Mouse (Mus musculus) neural tube, embryonic 11.5 days (tissue): Measurements from ENCODE around the gene Prdm5. TPM values are rescaled to one million over a fixed set of nuclear protein-coding genes. Genes with fewer than 3 reads are reported as not detected.

Source experiments
- ATAC-seq: fragments of 200-750 bp; cut with Nextera tagmentation; 2 replicates; pipeline ENCODE4 v1.8.0; 2017; ENCODE audit warnings: moderate number of reproducible peaks, mild to moderate bottlenecking, moderate TSS enrichment, moderate library complexity; ENCODE audit not compliant: insufficient read depth, low FRiP score, low TSS enrichment
- DNase-seq: peaks from one replicate; pipeline ENCODE4 v3.0.0-alpha.2; 2015; ENCODE audit warnings: low spot score
- H3K27ac ChIP-seq: fragments of 300-500 bp; sonication (generic); 2 replicates; pipeline ENCODE4 v1.5.1; 2014; ENCODE audit warnings: low read depth, mild to moderate bottlenecking, low read length
- H3K27me3 ChIP-seq: fragments of 300-500 bp; sonication (generic); 2 replicates; pipeline ENCODE4 v1.6.1; 2014; ENCODE audit warnings: mild to moderate bottlenecking, low read length, mixed read lengths; ENCODE audit not compliant: control insufficient read depth, insufficient read depth
- H3K36me3 ChIP-seq: fragments of 300-500 bp; sonication (generic); 2 replicates; pipeline ENCODE4 v1.6.1; 2014; ENCODE audit warnings: mild to moderate bottlenecking, low read length, moderate library complexity, mixed read lengths; ENCODE audit not compliant: control insufficient read depth, insufficient read depth
- H3K4me1 ChIP-seq: fragments of 300-500 bp; sonication (generic); 2 replicates; pipeline ENCODE4 v1.6.1; 2014; ENCODE audit warnings: low read length, mixed read lengths; ENCODE audit not compliant: control insufficient read depth, insufficient read depth
- H3K4me2 ChIP-seq: fragments of 300-500 bp; sonication (generic); 2 replicates; pipeline ENCODE4 v1.6.1; 2014; ENCODE audit warnings: low read depth, mild to moderate bottlenecking, moderate library complexity
- H3K4me3 ChIP-seq: fragments of 300-500 bp; sonication (generic); 2 replicates; pipeline ENCODE4 v1.5.1; 2014; ENCODE audit warnings: low read depth, low read length
- H3K9ac ChIP-seq: fragments of 300-500 bp; sonication (generic); 2 replicates; pipeline ENCODE4 v1.6.1; 2014; ENCODE audit warnings: mild to moderate bottlenecking, low read length
- H3K9me3 ChIP-seq: fragments of 300-500 bp; sonication (generic); 2 replicates; pipeline ENCODE4 v1.6.1; 2016; ENCODE audit warnings: low read length; ENCODE audit not compliant: control insufficient read depth
- WGBS: fragments of 180-500 bp; shearing (Covaris S2); extraction: QIAGEN DNeasy Blood & Tissue Kit; methylation state at CpG from one replicate; pipeline ENCODE4 v1.1.7; 2014; 5-methylcytosine and 5-hydroxymethylcytosine counted together
- polyA plus RNA-seq: library from polyadenylated mRNA; unstranded; fragments of >200 nt; fragmentation: Nextera tagmentation; extraction: Ambion mirVana; gene quantifications from 2 replicates; pipeline ENCODE4 v1.2.1, GENCODE M21; 2014

The Prdm5 gene
- polyA plus RNA-seq, 1 experiment from 2014 or later = 14.1 TPM

GRCm38 (mm10) chr6:65970410-65970809 lies 191.6 kb downstream of the Prdm5 start:
- DNase-seq (no peak), ATAC-seq (no peak)
- H3K27me3 ChIP-seq = no peaks in the 10 kb centered on the region
- H3K27ac ChIP-seq = no peak overlapping the region
- H3K4me1 ChIP-seq = peaks cover 6% of the 10 kb centered on the region; the same call in 1 of the 2 replicates
- H3K9ac ChIP-seq = no peak overlapping the region
- H3K4me2 ChIP-seq = no peak overlapping the region
- 92% methylated on average over 9 of the region's 9 CpGs for WGBS
- no peak overlapping the region for H3K4me3 ChIP-seq
- no peaks in the 10 kb centered on the region for H3K9me3 ChIP-seq
- H3K36me3 ChIP-seq = no peaks in the 10 kb centered on the region

Other genes starting within 250 kb of the Prdm5 start
- gene Ndnf, start 107.4 kb upstream of the Prdm5 start, polyA plus RNA-seq = 28.6 and 30.1 TPM in 2 replicates
- not detected in 2 replicates for gene 4930544G11Rik, start 173.6 kb downstream of the Prdm5 start, polyA plus RNA-seq